Mouse (Mus musculus) CD4-positive, CD25-positive, alpha-beta regulatory T cell, adult 2 months (primary cell): ENCODE data around the gene Zfp62.

ENCODE experiments used
- DNase-seq: peaks from one replicate; pipeline ENCODE4 v3.0.0-alpha.2; 2012; ENCODE audit warnings: low read depth, low spot score

The Zfp62 gene

GRCm38 (mm10) chr11:49248974-49249700, 46.0 kb downstream of the Zfp62 start:
- peak; percentile 36 for DNase-seq

GRCm38 (mm10) chr11:49249811-49250421, 46.8 kb downstream of the Zfp62 start:
- peak; percentile 79 for DNase-seq

GRCm38 (mm10) chr11:49250422-49251379, 47.6 kb downstream of the Zfp62 start:
- peak; percentile 72 for DNase-seq

- DNase-seq, result no peak
Measured at GRCm38 (mm10) chr11:49251380-49251761, 48.3 kb downstream of the Zfp62 start.

GRCm38 (mm10) chr11:49252048-49252447, 49.0 kb downstream of the Zfp62 start:
- no peak for DNase-seq

- DNase-seq, result no peak
Measured at GRCm38 (mm10) chr11:49253035-49253434, 49.9 kb downstream of the Zfp62 start.

- no peak for DNase-seq
Measured at GRCm38 (mm10) chr11:49259296-49259695, 56.2 kb downstream of the Zfp62 start.

DNA sequence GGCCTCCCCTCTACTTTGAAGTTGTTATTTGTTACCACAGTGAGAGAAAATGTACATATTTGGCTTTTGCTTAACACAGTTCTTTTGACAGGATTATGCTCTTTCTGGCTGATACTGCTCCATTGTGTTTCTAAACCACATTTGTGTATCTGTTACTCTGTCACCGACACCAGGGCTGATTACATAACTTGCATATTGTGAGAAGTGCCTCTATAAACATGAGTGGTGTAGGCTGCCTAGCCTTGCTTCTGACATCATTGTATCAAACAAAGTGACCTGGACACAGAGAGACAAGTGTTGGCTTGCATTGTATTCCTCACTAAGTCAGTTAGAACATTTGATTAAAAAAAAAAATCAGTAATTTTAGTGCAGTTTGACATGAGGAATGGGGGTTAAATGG, 56.7 kb downstream of the Zfp62 start:
- DNase-seq, result no peak

DNA sequence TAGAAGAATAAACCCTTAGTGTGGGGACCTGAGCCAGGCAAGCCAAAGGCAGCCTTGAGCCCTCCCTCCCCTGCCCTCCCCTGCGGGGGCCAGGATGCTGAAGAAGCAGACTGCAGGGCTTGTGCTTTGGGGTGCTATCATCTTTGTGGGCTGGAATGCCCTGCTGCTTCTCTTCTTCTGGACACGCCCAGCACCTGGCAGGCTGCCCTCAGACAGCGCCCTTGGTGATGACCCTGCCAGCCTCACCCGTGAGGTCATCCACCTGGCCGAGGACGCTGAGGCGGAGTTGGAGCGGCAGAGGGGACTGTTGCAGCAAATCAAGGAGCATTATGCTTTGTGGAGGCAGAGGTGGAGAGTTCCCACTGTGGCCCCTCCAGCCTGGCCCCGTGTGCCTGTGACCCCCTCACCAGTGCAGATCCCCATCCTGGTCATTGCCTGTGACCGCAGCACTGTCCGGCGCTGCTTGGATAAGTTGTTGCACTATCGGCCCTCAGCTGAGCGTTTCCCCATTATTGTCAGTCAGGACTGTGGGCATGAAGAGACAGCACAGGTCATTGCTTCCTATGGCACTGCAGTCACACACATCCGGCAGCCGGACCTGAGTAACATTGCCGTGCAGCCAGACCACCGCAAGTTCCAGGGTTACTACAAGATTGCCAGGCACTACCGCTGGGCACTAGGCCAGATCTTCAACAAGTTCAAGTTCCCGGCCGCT, 57.7 kb downstream of the Zfp62 start:
- DNase-seq, result no peak

DNA sequence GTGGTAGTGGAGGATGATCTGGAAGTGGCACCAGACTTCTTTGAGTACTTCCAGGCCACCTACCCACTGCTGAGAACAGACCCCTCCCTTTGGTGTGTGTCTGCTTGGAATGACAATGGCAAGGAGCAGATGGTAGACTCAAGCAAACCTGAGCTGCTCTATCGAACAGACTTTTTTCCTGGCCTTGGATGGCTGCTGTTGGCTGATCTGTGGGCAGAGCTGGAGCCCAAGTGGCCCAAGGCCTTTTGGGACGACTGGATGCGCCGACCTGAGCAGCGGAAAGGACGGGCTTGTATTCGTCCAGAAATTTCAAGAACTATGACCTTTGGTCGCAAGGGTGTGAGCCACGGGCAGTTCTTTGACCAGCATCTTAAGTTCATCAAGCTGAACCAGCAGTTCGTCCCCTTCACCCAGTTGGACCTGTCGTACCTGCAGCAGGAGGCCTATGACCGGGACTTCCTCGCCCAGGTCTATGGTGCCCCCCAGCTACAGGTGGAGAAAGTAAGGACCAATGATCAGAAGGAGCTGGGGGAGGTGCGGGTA, 58.3 kb downstream of the Zfp62 start:
- no peak for DNase-seq

DNA sequence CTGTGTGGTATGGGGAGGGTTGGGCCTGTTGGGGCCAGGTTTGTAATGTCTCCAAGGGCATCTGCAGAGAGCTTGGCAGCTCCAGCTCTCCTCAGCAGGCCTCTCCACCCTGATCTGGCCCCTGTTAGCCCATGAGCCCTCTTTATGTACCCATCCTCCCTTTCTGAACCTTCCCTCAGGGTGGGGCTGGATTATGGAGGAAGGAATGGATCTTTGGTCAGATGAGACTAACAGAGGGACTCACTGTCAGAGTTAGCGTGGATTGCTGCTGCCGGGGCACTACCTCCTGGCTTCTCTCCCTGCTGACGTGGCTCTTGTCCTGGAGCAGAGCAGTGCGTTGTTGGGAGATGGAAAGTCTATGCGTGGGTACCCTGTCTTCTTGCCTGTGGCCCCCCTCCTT, 59.2 kb downstream of the Zfp62 start:
- no peak for DNase-seq

DNA sequence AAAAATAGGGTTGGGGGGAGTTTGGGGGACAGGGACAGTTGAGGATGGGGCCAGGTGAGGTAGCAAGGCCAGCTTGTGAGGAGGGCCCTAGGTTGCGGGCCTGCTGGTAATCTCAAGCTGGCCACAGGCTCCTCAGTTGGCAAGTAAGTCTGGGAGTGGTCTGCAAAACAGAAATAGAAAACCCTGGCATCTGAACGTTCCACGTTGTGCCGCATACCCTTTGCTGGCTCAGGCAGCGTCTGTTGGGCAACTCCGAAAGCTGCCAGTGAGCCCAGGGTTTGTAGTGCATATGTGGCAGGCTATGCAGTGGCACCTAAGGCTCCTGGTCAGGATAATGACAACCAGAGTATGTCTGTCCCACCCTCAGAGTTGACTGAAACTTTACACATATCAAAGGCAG, 60.1 kb downstream of the Zfp62 start:
- no peak for DNase-seq

- DNase-seq, result no peak
Measured at GRCm38 (mm10) chr11:49264081-49264480, 61.0 kb downstream of the Zfp62 start.

DNA sequence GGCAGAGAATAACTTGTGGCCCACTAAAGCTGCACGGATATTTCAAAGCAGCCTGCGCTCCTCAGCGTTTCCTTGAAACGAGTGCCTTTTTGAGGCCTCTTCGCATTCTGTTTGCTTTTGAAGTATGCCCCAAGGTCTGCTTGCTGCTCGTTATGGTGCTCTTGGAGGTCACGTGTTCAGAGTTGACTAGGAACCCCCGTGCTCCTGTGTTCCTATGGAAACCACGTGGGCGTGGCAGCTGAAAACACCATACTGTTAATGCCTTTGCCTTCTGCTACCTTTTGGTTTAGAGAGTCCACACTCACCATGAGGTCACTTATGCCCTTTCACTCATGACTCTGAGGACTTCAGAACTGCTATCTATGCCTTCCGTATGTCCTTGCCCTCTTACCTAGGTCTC, 61.5 kb downstream of the Zfp62 start:
- DNase-seq, result peak; percentile 68

DNA sequence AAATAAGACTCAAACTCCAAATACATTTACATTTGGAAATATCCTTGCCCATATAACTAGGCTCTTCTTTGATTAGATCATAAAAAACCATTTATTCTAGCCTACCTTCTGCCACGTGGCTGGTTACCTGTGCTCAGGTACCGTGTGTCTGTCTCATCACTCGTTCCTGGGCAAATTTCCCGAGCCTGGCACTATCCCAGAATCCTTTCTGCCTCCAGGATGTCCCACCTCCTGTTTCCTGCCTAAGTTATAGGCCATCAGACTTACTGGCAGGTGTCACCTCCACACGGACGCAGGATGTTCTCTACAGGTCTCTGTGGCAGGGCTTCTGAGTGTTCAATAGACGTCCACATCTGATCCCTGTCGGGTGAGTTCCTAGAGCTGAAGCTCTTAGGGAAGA, 62.0 kb downstream of the Zfp62 start:
- DNase-seq, result no peak

- no peak for DNase-seq
Measured at GRCm38 (mm10) chr11:49266671-49267070, 63.6 kb downstream of the Zfp62 start.

DNA sequence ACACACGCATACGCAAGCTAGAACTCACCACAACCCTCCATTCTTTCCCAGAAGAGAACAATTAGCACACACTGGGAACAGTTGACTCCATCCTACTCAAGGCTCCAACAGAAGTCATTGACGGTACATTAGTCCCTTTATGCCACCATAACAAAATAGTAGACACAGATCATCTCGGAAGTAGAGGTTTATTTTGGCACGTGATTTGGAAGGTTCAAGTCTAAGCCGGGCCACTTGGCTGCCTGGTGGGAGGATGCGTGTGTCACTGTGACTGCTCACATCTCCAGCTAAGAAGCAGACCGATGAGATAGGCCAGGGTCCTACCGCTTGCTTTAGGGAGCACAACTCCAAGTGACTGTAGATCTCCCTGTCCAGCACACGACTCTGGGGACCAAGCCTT, 64.2 kb downstream of the Zfp62 start:
- no peak for DNase-seq

DNA sequence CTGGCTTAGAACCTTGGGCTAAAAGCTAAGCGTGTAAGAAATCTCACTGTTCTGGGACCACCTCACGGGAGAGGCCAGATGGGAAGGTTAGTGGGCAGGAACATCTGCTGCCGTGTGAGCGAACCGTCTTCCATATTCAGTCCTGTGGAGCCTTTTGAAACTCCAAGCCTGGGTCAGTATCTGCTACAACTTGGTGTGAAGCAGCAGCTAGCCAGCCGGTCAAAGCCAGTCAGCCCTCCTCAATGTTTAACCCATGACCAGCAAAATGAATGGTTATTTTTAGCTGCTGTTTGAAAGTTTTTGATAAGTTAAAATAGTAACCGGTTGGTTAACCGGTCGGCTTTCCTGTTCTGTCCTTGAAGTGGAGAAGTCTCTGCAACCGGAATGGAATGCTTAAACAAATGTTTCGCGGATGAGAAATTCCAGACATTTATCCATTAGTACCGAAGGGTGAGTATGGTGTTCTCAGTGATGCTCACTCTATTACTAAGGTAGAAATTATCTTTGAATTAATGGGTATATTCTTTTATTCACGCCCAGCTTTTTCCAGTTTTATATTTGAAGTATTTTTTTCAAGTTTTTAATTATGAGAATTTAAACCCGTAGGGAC, 65.0 kb downstream of the Zfp62 start:
- DNase-seq, result no peak
